Mouse (Mus musculus) cortical plate, adult 2 months (tissue): ENCODE results near the gene Zfp609. TPM values are rescaled to one million over a fixed set of nuclear protein-coding genes. Genes with fewer than 3 reads are reported as not detected.

ENCODE experiments used
- H3K27ac ChIP-seq: fragments of 200-500 bp; 2 replicates; pipeline ENCODE4 v1.5.1; 2012; ENCODE audit warnings: low read length, control low read depth, inconsistent platforms; ENCODE audit not compliant: insufficient read depth
- H3K4me1 ChIP-seq: fragments of 200-500 bp; 2 replicates; pipeline ENCODE4 v1.6.1; 2011; ENCODE audit warnings: low read length; ENCODE audit not compliant: control insufficient read depth, insufficient read depth
- H3K4me3 ChIP-seq: fragments of 200-500 bp; 2 replicates; pipeline ENCODE4 v1.5.1; 2011; ENCODE audit warnings: mild to moderate bottlenecking, low read length, control low read depth; ENCODE audit not compliant: insufficient read depth
- CTCF ChIP-seq: fragments of 200-500 bp; IDR thresholded peaks from 2 replicates; pipeline ENCODE4 v1.5.1; 2011; ENCODE audit warnings: mild to moderate bottlenecking, control low read depth, low read length; ENCODE audit not compliant: insufficient read depth; ENCODE audit errors: extremely low read depth
- POLR2A ChIP-seq: fragments of 200-500 bp; IDR thresholded peaks from 2 replicates; pipeline ENCODE4 v1.6.1; 2011; ENCODE audit warnings: mild to moderate bottlenecking, low read length, control low read depth; ENCODE audit not compliant: insufficient read depth; ENCODE audit errors: extremely low read depth
- polyA plus RNA-seq: library from polyadenylated mRNA; depleted of rRNA; stranded (reverse); fragments of >200 nt; gene quantifications from 2 replicates; pipeline ENCODE4 v1.2.3, GENCODE M21; 2012

Gene Zfp609
- polyA plus RNA-seq, 1 experiment: 14.1 TPM

DNA sequence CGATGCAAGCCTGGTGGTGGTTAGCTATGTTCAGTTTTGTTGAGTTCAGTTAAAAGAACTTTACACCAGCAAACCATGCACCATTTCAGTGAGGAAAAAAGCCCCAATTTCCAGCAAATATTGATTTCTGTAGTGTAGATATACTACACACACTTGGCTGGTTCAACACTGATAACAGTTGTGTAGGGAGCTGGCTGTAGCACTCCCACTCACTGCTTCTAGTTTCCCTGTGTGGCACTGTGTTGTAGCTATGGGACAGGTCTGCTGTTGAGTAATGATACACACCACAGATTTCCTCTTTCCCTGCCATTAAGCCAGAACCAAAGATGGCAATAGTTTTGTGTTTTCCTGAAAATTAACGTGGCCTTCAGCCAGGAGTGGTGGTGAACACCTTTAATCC lies 142.7 kb downstream of the Zfp609 start:
- H3K27ac ChIP-seq: no peak overlapping the region
- peaks cover 11% of the 10 kb centered on the region; the same call in 1 of the 2 replicates for H3K4me1 ChIP-seq
- TF ChIP-seq POLR2A: no peak
- no peak for TF ChIP-seq CTCF
- H3K4me3 ChIP-seq: no peak overlapping the region

GRCm38 (mm10) chr9:65682994-65683393 lies 144.4 kb downstream of the Zfp609 start:
- H3K27ac ChIP-seq: no peak overlapping the region
- no peak overlapping the region for H3K4me3 ChIP-seq
- peaks cover 18% of the 10 kb centered on the region; the same call in 1 of the 2 replicates for H3K4me1 ChIP-seq
- no peak; the same call in 1 of the 2 replicates for TF ChIP-seq CTCF
- no peak for TF ChIP-seq POLR2A

DNA sequence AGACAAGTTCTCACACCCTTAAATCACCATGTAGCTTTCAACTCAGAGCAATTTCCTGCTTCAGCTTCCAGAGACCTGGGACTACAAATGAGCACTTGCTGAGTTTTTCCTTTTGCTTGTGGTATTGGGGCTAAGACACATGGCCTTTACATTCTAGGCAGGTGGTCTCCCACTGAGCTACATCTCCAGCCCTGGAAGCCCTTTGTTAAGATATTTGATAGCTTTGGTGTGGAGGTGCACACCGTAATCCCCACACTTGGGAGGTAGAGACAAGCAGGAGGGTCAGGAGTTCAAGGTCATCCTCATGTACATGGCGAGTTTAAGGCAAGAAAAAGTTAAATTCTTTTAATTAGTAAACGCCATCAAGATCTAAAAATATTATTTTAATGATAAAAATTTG lies 145.2 kb downstream of the Zfp609 start:
- no peak overlapping the region for H3K4me3 ChIP-seq
- H3K27ac ChIP-seq: no peak overlapping the region
- TF ChIP-seq POLR2A (no peak), CTCF (no peak)
- H3K4me1 ChIP-seq: peaks cover 20% of the 10 kb centered on the region; the same call in 1 of the 2 replicates

DNA sequence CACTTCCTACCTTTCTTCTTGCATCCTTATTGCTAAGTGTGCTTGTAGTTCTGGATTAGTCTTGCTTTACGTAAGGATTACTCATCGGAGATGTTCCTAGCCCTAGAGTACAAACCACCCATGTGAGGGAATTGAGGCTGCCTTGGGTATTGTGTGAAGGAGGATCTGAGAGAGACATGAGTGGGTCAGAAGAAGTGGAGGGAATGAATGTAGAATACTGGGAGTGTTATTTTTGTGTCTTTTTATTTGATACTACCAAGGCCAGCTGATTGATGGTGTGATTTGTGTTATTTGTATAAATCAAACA lies 145.8 kb downstream of the Zfp609 start:
- no peak for TF ChIP-seq POLR2A
- no peak for TF ChIP-seq CTCF
- Histone ChIP-seq H3K27ac (no peak overlapping the region; the same call in 1 of the 2 replicates), H3K4me3 (no peak overlapping the region), H3K4me1 (peaks cover 20% of the 10 kb centered on the region; the same call in 1 of the 2 replicates)

- Histone ChIP-seq H3K4me1 (peaks cover 20% of the 10 kb centered on the region; the same call in 1 of the 2 replicates), H3K27ac (no peak overlapping the region; the same call in 1 of the 2 replicates), H3K4me3 (no peak overlapping the region)
- TF ChIP-seq POLR2A (no peak), CTCF (no peak)
These were observed 146.3 kb downstream of the Zfp609 start for GRCm38 (mm10) chr9:65680938-65681633.

DNA sequence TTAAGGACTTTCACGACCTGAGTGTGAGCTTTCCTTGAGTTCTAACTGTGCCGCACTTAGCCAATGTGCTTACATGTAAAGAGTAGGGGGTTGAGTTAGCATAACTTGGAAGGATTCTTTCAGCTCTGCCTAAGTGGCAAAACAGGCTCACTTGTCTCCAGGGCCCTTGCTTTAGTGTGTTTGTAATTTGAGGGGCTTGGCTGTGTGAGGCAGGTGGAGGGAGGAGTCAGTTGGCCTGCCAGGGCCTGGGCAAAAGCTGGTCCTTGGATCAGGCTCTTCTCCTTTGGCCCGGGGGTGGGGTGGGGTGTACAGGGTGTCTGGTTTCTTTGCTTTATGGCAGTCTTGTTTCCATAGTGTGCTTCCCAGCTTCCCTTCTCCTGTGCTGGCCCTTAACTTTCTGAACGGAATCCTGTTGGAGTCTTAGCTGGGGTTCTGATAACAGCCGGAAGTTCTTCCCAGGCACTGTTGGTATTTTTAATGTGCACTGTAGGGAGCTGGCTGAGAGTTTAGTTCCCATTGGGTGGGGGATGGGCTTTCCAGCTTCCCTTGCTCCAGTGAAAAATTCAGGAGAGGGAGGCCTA lies 148.1 kb downstream of the Zfp609 start:
- TF ChIP-seq CTCF (no peak), POLR2A (no peak)
- H3K4me1 ChIP-seq: peaks cover 18% of the 10 kb centered on the region; the same call in 1 of the 2 replicates

GRCm38 (mm10) chr9:65677119-65677462 lies 150.3 kb downstream of the Zfp609 start:
- peaks cover 16% of the 10 kb centered on the region; the same call in 1 of the 2 replicates for H3K4me1 ChIP-seq
- peak overlapping the region; percentile 60; the same call in 1 of the 2 replicates for H3K27ac ChIP-seq
- H3K4me3 ChIP-seq: peak overlapping the region; percentile 85
- TF ChIP-seq CTCF (no peak), POLR2A (no peak)

More for the DNA sequence above, 148.1 kb downstream of the Zfp609 start:
- peak overlapping the region; percentile 12; the same call in 1 of the 2 replicates for H3K27ac ChIP-seq
- 0 out of 2 replicates have a peak overlapping the region, but pooled peaks have one; percentile 12 for H3K4me3 ChIP-seq

- TF ChIP-seq CTCF (no peak), POLR2A (peak; percentile 96)
These were observed 150.8 kb downstream of the Zfp609 start for GRCm38 (mm10) chr9:65676358-65677118.

More at GRCm38 (mm10) chr9:65676358-65677118, 150.8 kb downstream of the Zfp609 start:
- Histone ChIP-seq H3K27ac (peak overlapping the region; percentile 60; the same call in 1 of the 2 replicates), H3K4me3 (peak overlapping the region; percentile 85), H3K4me1 (peaks cover 16% of the 10 kb centered on the region; the same call in 1 of the 2 replicates)
